Mouse (Mus musculus) hematopoietic stem cell, adult 5-6 weeks (primary cell): ENCODE measurements around the gene Marc1. TPM values are rescaled to one million over a fixed set of nuclear protein-coding genes. Genes with fewer than 3 reads are reported as not detected.

Experiments used
- ATAC-seq, 2 experiments: fragments of 125-278 bp in 1 of 2; replicated peaks in 1 of 2; 2 replicates each; pipeline ENCODE4 v1.8.0; 2016 to 2017; ENCODE audit warnings: inconsistent platforms in 2 of 2, mild to moderate bottlenecking in 2 of 2, moderate number of reproducible peaks in 2 of 2, low read depth in 1 of 2, moderate TSS enrichment in 1 of 2; ENCODE audit not compliant: low FRiP score in 2 of 2, poor library complexity in 2 of 2, severe bottlenecking in 2 of 2, insufficient read depth in 1 of 2, low TSS enrichment in 1 of 2
- total RNA-seq: library from RNA; stranded (forward); fragments of 172-1452, 232-1000 nt; gene quantifications from 2 replicates; pipeline ENCODE4 v1.2.3, GENCODE M21; 2017

Gene Marc1
- 0.25 TPM in 1 of 2 replicates, not detected in the other for total RNA-seq

DNA sequence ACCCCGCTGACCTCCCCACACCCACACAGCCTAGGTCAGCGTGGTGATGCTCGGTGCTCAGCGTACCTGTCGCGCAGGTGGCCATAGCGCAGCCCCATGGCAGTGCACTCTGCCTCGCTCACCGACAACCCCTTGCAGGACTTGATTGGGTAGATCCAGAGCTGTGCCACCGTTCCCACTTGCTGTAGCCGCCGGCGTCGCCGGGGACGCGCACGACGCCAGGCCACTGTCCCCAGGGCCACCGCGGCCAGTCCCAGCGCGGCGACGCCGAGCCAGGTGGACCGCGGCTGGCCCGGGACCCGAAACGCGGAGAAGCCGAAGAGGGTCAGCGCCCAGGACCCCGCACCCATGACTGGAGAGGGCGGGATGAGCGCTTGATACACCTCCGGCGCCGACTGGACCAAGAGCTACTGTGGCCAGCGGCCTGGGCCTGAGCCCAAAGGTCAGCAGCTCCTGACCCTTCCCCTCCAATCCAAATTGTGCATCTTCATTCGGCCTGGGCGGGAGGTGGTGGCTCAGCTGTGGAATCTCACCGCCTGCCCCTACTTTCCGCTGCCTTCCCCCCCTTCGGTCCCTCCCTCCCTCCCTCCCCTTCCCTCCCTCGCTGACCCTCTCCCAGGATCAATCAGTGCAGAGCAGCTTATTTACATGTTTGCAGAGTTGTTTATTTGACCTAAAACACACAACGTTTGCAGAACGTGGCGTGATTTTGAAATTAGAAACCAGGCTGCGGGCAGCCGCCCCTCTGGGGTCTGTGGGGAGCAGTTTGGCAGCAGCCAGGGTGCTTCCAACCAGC is at the start of gene Marc1:
TSS of gene Marc1 (minus strand) at position 534 of the 796 bp plus-strand sequence.
- 0 out of 4 replicates have a peak, but pooled peaks of 1 of the 2 experiments have one; percentile 13 for ATAC-seq

DNA sequence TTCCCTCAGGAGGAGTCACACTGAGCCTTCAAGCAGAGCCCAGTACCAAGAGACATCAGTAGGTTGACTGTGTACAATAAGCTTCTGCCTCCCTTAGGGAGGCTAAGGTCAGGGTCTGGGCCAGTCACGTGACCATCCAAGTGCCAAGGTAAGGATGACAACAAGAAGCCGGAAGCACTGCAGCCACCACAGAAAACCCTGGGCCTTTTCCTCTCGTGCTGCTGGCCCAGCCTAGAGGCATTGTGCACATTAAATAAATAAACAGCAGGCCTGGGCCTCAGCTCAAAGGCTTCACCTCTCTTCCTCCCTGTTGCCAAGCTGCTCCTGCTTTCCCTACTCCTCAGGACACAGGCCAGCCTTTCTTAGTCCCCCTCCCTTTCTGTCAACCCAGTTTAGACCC is 49.2 kb upstream of the Marc1 start:
- no peak for ATAC-seq

DNA sequence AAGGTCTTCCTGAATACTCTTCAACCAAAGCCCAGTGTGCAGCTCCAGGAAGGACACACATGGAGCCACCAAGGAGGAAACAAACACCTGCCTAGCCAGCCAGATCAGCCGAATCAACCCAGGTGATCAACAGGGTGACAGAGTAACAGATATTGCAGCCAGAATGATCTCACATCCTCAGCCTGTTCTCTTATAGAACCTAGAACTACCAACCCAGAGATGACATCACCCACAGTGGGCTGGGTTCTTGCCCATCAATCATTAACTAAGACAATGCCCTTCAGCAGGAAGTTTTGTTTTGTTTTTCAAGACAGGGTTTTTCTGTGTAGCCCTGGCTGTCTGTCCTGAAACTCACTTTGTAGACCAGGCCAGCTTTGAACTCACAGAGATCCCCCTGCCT is 47.1 kb upstream of the Marc1 start:
- no peak for ATAC-seq

DNA sequence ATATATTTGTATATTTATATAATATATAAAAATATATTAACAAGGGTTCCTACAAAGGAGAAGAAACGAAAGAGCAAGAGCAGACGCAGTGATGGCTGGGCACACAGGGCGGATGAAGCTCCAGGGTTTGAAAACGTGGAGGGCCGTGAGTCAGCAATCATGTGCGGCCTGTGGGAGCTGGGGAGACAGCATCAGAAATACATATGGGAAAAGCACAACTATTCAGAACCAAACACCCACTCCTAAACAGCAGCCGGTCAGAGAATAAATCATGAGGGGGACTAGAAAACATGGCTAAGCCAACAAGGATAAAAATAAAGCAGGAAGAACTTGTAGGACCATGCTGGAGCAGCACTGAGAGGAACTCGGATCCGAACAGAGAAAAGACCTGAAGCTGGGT is 46.1 kb upstream of the Marc1 start:
- no peak for ATAC-seq

DNA sequence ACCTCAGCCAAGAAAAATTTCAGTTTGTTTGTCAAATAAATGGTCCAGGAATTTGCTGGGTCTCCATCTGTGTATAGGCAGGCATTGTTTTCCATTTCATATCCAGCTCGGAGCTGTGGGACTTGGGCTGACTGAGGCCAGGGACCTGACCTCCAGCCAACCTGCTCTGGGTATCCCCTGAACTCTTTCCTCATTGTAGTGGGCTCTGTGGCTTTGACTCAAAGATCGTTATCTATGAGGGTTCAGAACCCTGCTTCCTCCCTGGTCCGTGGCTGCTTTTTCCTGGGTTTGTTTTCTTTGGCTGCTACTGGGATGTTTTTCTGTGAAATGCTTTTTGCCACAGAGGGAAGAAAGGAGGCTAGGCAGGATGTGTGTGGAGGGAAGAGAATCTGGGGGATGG is 42.8 kb upstream of the Marc1 start:
- ATAC-seq, result peak in 1 of 2 experiments; percentile 25; a peak in 1 of 4 replicates

DNA sequence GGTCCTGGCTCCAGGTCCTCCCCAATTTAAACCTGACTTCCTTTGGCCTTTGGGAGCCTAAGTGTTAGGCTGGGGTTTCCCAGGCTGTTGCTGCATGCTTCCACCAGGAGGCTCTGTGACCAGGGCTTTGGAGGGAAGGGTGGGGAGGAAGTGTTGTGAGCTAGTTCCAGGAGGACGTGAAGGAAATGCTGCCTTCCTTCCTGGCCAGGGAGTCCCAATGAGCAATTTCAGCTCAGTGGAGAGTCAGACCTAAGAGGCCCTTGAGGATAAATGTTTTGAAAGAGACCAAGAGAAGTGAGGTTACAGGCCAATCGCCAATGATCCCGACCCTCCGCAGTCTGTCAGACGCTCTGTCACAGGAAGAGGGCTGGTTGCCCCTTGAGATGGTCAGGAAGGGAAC is 42.2 kb upstream of the Marc1 start:
- ATAC-seq, result peak; percentile 44 to 63

DNA sequence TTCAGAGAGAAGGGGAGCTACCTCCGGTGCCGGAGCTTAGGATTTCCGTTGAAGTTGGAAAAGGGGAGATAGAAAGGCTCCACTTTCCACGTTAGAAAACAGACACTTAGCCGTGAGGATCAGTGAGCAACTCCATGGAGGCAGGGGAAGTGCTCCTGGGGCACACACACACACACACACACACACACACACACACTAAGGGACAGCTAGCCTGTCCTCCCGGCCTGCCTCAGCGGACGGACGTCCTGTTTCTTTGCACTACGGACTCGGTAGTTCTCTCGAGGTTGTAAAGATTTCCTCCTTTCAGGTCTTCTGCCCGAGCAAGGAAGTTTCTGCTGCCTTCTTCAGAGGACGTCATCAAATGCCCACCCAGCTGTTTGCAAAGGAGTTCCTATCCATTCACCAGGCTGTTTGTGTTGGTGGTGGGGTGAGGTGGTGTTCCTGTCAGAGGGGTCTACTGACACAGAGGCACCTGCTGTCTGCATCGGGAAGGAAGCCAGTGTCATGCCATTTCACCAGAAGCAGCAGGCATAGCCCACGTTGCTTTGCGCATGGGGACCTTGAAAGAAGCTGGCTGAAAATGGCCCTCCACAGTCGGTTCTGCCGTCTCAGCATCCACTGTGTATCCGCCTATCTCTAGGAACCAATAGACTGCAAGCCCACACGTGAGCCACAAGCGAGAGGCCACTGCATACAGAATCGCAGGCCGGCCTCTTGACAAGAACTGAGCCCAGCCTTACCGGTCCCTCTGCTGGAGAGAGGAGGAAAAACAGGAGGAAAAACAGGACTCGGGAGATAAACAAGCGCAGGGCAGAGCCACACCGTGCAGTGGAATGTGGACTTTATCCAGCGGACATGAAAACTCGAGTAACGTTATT is 40.9 kb upstream of the Marc1 start:
- peak; percentile 89 to 93 for ATAC-seq

DNA sequence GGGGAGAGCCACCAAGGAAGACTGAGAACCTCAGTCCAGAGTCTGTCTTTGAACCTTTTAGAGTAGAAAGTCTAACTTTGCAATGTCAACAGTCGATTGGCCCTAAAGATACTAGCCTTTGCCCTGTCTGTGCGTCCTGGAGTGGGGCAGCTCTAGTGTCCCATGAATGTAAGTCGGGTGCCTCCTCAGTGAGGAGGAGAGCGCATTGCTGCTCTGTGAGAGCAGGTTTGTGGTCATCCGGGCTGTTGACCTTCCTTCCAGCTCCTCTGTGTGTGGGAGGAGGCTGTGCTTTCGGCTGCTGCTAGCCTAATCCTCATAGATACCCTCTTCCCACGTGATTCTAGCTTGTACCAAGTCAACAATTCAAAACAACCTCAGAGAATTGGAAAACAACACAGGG is 40.1 kb upstream of the Marc1 start:
- no peak for ATAC-seq

DNA sequence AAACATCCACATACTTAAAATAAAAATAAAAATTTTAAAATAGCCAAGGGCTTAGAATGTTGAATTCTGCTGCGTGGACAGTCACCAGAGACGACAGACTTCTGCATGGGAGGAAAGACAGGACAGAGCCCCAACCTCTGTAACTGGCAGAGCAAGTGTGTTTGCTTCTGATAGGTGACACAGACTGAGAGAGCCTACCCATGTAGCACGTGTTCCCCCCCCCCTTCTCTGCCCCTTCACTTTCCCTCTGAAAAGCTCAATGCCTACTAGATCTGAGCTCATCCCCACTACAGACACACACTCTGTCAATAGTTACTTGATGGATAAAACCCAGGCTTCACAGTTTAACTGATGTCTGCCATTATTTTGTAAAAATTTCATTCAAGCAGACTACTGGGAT is 35.9 kb upstream of the Marc1 start:
- no peak for ATAC-seq

DNA sequence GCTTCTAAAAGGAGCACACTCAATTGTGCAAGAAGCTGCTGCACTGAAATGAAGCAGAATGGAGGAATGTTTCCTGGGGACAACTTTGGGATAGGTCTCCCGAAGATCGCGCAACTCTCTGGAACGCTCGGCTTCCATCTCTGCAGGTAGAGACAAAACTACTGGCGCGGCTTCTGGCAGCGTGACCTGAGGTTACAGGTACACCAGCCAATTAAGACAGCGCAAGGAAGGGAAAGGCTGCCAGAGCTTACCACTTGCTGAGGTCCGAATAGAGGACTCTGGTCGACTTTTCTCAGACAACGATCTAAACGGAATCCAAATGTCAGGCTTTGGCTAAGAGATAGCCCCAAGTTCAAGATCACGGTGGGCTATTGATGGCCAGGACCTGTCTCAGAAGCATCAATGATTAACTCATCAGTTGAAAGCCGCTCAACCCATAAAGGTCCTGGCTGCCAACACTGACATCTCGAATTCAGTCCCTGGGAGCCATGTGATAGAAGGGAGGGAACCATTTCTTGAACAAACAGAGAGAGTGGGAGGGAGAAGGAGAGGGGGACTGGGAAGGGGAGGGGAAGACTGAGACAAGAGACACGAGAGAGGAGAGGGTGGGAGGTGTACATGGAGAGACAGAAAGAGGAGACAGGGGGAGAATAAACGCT is 35.1 kb upstream of the Marc1 start, which contains the start of gene Marc2:
TSS of gene Marc2 (minus strand) at position 360 of the 659 bp plus-strand sequence.
- ATAC-seq, result peak; percentile 7 to 8; a peak in 2 of 4 replicates

DNA sequence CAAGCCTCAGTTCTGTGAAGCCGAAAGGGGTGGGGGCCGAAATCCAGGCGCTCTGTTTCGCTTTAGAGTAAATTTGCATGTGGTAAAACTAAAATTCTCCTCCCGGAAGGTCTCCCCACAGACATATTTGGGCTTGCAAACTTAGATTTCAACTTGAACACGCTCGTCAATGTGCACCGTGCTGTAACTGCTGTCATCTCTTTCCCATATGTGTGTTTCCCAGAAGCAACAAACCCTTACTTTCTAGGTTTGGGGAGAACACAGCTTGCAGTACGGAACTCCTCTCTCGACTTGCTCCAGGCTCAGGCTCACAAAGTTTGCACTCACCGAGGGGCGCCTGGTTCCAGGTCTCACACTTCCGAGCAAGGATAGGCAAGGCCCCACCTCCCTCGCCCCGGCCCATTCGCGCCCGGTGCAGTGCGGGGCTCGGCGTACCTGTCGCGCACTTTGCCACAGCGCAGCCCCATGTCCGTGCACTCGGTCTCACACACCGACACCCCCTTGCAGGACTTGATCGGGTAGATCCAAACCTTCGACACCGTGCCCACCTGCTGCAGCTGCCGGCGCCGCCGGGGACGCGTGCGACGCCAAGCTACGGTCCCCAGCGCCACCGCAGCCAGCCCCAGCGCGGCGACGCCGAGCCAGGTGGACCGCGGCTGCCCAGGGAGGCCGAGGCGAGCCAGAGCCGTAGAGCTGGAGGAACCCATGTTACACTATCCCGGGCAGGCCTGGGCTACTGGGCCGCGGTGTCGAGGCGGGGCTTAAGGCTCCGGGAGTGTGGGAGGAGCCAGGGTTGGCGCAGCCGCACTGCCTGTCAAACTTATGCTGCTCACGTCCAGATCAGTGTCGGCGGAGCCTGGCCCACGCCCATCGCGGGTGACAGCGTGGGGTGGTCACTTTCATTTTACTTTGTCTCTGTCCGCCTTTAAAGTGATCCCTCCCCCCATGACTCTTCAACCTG is 34.3 kb upstream of the Marc1 start:
- peak; percentile 93 to 95 for ATAC-seq

DNA sequence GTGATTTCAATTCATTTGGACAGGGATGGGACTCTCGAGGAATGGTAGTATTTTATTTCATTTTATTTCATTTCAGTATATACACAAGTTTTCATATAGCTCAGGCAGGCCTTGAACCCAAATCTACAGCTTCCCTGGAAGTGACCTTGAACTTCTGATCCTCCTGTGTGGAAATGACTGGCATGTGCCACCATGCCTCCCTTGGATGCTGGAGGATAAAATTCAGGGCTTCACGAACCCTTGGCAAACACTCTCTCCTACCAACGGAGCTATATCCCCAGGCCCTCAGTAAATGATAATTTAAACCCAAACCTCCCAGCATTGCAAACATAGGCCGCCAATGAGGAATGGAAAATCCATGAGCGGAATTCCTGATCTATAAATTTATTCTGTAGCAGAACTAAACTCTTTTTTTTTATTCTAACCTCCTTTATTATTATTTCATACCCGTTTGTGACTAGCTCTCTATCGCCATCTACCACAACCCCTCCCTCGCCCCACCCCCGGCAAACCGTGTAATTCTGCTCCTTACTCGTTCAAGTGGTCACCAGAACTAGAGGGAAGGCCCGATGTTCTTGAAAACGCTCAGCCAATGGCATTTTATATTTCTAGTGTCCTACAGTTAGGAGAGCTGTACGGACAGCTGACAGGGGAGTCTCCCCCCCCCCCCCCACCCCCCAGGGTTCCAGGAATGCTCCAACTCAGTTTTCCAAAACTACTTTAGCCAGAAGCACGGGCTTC is 33.4 kb upstream of the Marc1 start:
- no peak for ATAC-seq

DNA sequence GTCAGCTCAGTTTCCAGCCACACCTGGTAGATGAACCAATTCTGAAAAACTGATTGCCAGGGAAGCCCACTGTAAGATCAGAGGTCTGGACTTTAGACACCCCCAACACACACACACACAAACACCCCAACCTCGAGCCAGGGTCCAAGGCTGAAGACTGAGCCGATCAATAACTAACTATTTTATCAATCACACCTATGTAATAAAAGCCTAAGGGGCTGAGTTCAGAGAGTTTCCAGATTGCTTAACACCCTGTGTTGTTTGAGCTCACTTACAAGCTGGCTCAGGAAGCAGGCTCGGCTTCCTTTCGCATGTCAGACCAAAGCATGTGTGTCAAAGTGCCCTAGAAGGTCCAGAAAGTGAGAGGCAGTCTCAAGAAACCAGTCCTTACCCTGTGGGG is 26.5 kb upstream of the Marc1 start:
- no peak for ATAC-seq

DNA sequence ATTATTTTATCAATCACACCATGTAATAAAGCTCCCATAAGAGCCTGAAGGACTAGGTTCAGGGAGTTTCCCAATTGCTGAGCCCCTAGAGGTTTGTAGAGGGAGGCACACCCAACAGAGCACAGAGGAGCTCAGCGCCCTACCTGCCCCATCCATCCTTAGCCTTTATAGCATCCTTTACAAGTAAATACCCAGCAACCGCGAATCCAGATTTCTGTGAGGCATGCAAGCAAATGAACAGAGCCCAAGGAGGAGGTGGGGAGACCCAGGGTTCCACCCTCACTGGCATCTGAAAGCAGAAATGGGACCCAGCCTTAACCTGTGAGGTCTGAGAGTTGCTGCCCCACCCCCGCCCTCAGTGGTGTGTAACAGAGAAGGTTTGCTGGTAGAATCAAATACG is 25.2 kb upstream of the Marc1 start:
- ATAC-seq, result no peak

DNA sequence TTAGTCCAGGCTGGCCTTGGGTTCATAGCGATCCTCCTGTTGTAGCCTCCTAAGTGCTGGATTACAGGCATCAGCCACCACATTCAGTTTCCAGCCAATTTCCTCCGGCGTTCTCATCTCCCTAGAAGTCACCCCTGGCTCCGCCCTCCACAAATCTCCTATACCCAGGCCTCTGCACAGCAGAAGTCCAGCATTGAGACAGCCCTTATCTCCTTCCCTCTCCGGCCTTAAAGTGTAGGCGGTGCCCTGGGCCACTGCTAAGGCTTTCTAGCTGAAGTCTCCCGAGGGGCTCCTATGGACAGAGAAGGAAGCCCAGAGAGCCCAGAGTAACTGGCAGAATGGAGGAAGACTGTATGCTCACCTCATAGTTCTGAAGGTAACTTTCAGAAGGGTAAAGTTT is 22.4 kb upstream of the Marc1 start:
- no peak for ATAC-seq

DNA sequence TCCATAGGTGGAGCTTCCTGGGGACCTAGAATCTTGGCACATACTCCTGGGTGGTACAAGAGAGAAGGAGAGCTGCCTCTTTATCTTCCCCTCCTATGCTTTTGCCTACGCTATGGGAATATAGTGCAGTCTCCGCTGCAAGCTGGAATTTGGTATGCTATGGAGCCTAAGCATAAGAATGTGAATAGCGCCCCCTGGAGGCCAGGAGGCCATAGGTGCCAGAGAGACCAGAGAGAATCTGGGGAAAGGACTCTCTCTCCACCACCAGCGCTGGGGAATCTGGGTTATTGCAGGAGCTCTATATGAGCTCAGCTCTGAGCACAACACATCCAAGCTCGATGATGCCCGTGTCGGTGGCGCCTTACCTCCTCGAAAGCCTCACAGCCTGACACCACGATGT is 21.1 kb upstream of the Marc1 start:
- 0 out of 4 replicates have a peak, but pooled peaks of 1 of the 2 experiments have one; percentile 21 for ATAC-seq
